Comparison of ENCODE assay signal across 13 mouse cellular contexts in genomic region chr4:101121002-101121401, GRCm38 (mm10). TPM values are rescaled to one million over a fixed set of nuclear protein-coding genes. Genes with fewer than 3 reads are reported as not detected.
"Had no signal": no experiment of that assay in that cellular context is flagged by ENCODE, and none has a peak within 500 bp of the region (broad histone marks: within the 10 kb centered on the region; RNA-seq: fewer than 3 reads in every experiment).

No protein-coding gene starts in this region.

- H3K4me3 ChIP-seq: liver, embryonic 12.5 days; megakaryocyte, embryonic 14.5 days; midbrain, embryonic 13.5 days; midbrain, embryonic 15.5 days; neural tube, embryonic 12.5 days; stomach, embryonic 15.5 days had no signal

- DNase-seq: right cerebral cortex, postnatal 14 days; thymus, adult 18-20 months; thymus, postnatal 14 days; thymus, postnatal 36 days had no signal

- ATAC-seq: liver, embryonic 12.5 days; midbrain, embryonic 13.5 days; midbrain, embryonic 15.5 days had no signal

- H3K27me3 ChIP-seq: liver, embryonic 12.5 days; megakaryocyte, embryonic 14.5 days; midbrain, embryonic 13.5 days; midbrain, embryonic 15.5 days; neural tube, embryonic 12.5 days; stomach, embryonic 15.5 days had no signal

- H3K27ac ChIP-seq: liver, embryonic 12.5 days; liver, embryonic 14.5 days; macrophage; midbrain, embryonic 13.5 days; midbrain, embryonic 15.5 days; neural tube, embryonic 12.5 days; stomach, embryonic 15.5 days had no signal

- H3K36me3 ChIP-seq: liver, embryonic 12.5 days; midbrain, embryonic 13.5 days; midbrain, embryonic 15.5 days; neural tube, embryonic 12.5 days had no signal

- H3K9ac ChIP-seq: liver, embryonic 12.5 days; liver, embryonic 14.5 days; midbrain, embryonic 13.5 days; midbrain, embryonic 15.5 days; neural tube, embryonic 12.5 days; stomach, embryonic 15.5 days had no signal

- H3K4me1 ChIP-seq: liver, embryonic 12.5 days; midbrain, embryonic 13.5 days; midbrain, embryonic 15.5 days; neural tube, embryonic 12.5 days; stomach, embryonic 15.5 days had no signal

- H3K9me3 ChIP-seq: liver, embryonic 12.5 days; midbrain, embryonic 13.5 days; midbrain, embryonic 15.5 days; neural tube, embryonic 12.5 days; stomach, embryonic 15.5 days had no signal

- H3K4me2 ChIP-seq: liver, embryonic 12.5 days; midbrain, embryonic 11.5 days; midbrain, embryonic 13.5 days; midbrain, embryonic 15.5 days; neural tube, embryonic 12.5 days; stomach, embryonic 15.5 days had no signal

RNA-seq across cellular contexts. Expression of gene Raver2, which starts 52.2 kb away (rescaled TPM):
- polyA plus RNA-seq: macrophage had no signal
